Mouse (Mus musculus) heart, adult 11 months (tissue): ENCODE results near the gene Polr3h.
A peak's percentile ranks its signal among the peaks of the same experiment; 100 is the strongest.
"Not testable (repeated sequence)": the region's sequence is repeated elsewhere in the genome, so short reads cannot be mapped to it uniquely, and the experiment has no call there.

Experiments used
- DNase-seq: peaks from one replicate; pipeline ENCODE4 v3.0.0; 2022

Gene Polr3h

GRCm38 (mm10) chr15:81925760-81926445 is at the start of gene Polr3h:
TSS of gene Polr3h (minus strand) at chr15:81926240.
- peak; percentile 100 for DNase-seq

GRCm38 (mm10) chr15:81975156-81975555 is 49.1 kb upstream of the Polr3h start:
- DNase-seq: not testable (repeated sequence)

- not testable (repeated sequence) for DNase-seq
Observed at GRCm38 (mm10) chr15:81970498-81970897, 44.5 kb upstream of the Polr3h start.

- DNase-seq: not testable (repeated sequence)
Observed at GRCm38 (mm10) chr15:81969635-81970034, 43.6 kb upstream of the Polr3h start.

- peak; percentile 92 for DNase-seq
Observed at GRCm38 (mm10) chr15:81969173-81969572, 43.1 kb upstream of the Polr3h start.

GRCm38 (mm10) chr15:81968447-81968846 is 42.4 kb upstream of the Polr3h start:
- no peak for DNase-seq

GRCm38 (mm10) chr15:81967821-81968220 is 41.8 kb upstream of the Polr3h start:
- DNase-seq: no peak

- DNase-seq: no peak
Observed at GRCm38 (mm10) chr15:81966062-81966829, 40.2 kb upstream of the Polr3h start.

- no peak for DNase-seq
Observed at GRCm38 (mm10) chr15:81964980-81965545, 39.0 kb upstream of the Polr3h start.

- no peak for DNase-seq
Observed at GRCm38 (mm10) chr15:81964262-81964661, 38.2 kb upstream of the Polr3h start.

GRCm38 (mm10) chr15:81961078-81961451 is 35.0 kb upstream of the Polr3h start:
- DNase-seq: no peak

- peak; percentile 100 for DNase-seq
Observed at GRCm38 (mm10) chr15:81960171-81961077, 34.4 kb upstream of the Polr3h start, which contains the start of gene Pmm1. TSS of gene Pmm1 (minus strand) at chr15:81960930.

GRCm38 (mm10) chr15:81958906-81959305 is 32.9 kb upstream of the Polr3h start:
- DNase-seq: no peak

- no peak for DNase-seq
Observed at GRCm38 (mm10) chr15:81957598-81957997, 31.6 kb upstream of the Polr3h start.

- DNase-seq: peak; percentile 88
Observed at GRCm38 (mm10) chr15:81956457-81956856, 30.4 kb upstream of the Polr3h start.

GRCm38 (mm10) chr15:81955414-81955813 is 29.4 kb upstream of the Polr3h start:
- no peak for DNase-seq

GRCm38 (mm10) chr15:81954716-81955115 is 28.7 kb upstream of the Polr3h start:
- DNase-seq: no peak

GRCm38 (mm10) chr15:81954151-81954583 is 28.1 kb upstream of the Polr3h start:
- DNase-seq: peak; percentile 87

- peak; percentile 88 for DNase-seq
Observed at GRCm38 (mm10) chr15:81952310-81952709, 26.3 kb upstream of the Polr3h start.

GRCm38 (mm10) chr15:81951159-81951558 is 25.1 kb upstream of the Polr3h start:
- peak; percentile 82 for DNase-seq

- peak; percentile 77 for DNase-seq
Observed at GRCm38 (mm10) chr15:81950716-81951115, 24.7 kb upstream of the Polr3h start.

GRCm38 (mm10) chr15:81949476-81950131 is 23.6 kb upstream of the Polr3h start:
- DNase-seq: no peak
